Mouse (Mus musculus) cerebellum, adult (tissue): ENCODE measurements around the gene Itln1.

ENCODE experiments used
- ATAC-seq: cut with Nextera tagmentation; 2 replicates; pipeline ENCODE4 v1.9.2; 2017; ENCODE audit warnings: mild to moderate bottlenecking, moderate library complexity, mixed read lengths; ENCODE audit not compliant: insufficient number of reproducible peaks, low FRiP score, low TSS enrichment

Gene Itln1

GRCm38 (mm10) chr1:171535194-171535593 lies at the start of gene Itln1:
Gene Itln1, minus strand, starts transcription at chr1:171535294.
- ATAC-seq = no peak

- ATAC-seq = no peak
Measured at GRCm38 (mm10) chr1:171584584-171584983, 49.5 kb upstream of the Itln1 start.

GRCm38 (mm10) chr1:171577168-171577567 lies 42.1 kb upstream of the Itln1 start:
- no peak for ATAC-seq

GRCm38 (mm10) chr1:171568436-171568835 lies 33.3 kb upstream of the Itln1 start:
- no peak for ATAC-seq

- 0 out of 2 replicates have a peak, but pooled peaks have one; percentile 54 for ATAC-seq
Measured at GRCm38 (mm10) chr1:171566777-171567176, 31.7 kb upstream of the Itln1 start.

GRCm38 (mm10) chr1:171565888-171566287 lies 30.8 kb upstream of the Itln1 start:
- no peak for ATAC-seq

- ATAC-seq = no peak
Measured at GRCm38 (mm10) chr1:171564247-171564646, 29.2 kb upstream of the Itln1 start.

GRCm38 (mm10) chr1:171563042-171563441 lies 27.9 kb upstream of the Itln1 start:
- no peak for ATAC-seq

GRCm38 (mm10) chr1:171561639-171562225 lies 26.6 kb upstream of the Itln1 start:
- ATAC-seq = no peak

- ATAC-seq = no peak
Measured at GRCm38 (mm10) chr1:171561200-171561599, 26.1 kb upstream of the Itln1 start.

- no peak for ATAC-seq
Measured at GRCm38 (mm10) chr1:171560262-171560661, 25.2 kb upstream of the Itln1 start.

- no peak for ATAC-seq
Measured at GRCm38 (mm10) chr1:171558898-171559297, 23.8 kb upstream of the Itln1 start, which contains the start of gene Cd244a. Gene Cd244a, plus strand, starts transcription at chr1:171559193.

GRCm38 (mm10) chr1:171558407-171558806 lies 23.3 kb upstream of the Itln1 start:
- no peak for ATAC-seq

- no peak for ATAC-seq
Measured at GRCm38 (mm10) chr1:171556366-171556765, 21.3 kb upstream of the Itln1 start.

GRCm38 (mm10) chr1:171553359-171554341 lies 18.6 kb upstream of the Itln1 start:
- no peak for ATAC-seq

GRCm38 (mm10) chr1:171552230-171552629 lies 17.1 kb upstream of the Itln1 start:
- ATAC-seq = no peak

GRCm38 (mm10) chr1:171551326-171551725 lies 16.2 kb upstream of the Itln1 start:
- ATAC-seq = no peak

GRCm38 (mm10) chr1:171540694-171541093 lies 5.6 kb upstream of the Itln1 start:
- no peak for ATAC-seq

- no peak for ATAC-seq
Measured at GRCm38 (mm10) chr1:171534557-171534956, 537 bp downstream of the Itln1 start.

- ATAC-seq = no peak
Measured at GRCm38 (mm10) chr1:171532830-171533229, 2.3 kb downstream of the Itln1 start.

GRCm38 (mm10) chr1:171531367-171531766 lies 3.7 kb downstream of the Itln1 start:
- ATAC-seq = no peak
